Mouse (Mus musculus) thymus, postnatal 25 days (tissue): Measurements from ENCODE around the gene Wnt5b.

Source experiments
- DNase-seq: peaks from one replicate; pipeline ENCODE4 v3.0.0; 2022

Gene Wnt5b

DNA sequence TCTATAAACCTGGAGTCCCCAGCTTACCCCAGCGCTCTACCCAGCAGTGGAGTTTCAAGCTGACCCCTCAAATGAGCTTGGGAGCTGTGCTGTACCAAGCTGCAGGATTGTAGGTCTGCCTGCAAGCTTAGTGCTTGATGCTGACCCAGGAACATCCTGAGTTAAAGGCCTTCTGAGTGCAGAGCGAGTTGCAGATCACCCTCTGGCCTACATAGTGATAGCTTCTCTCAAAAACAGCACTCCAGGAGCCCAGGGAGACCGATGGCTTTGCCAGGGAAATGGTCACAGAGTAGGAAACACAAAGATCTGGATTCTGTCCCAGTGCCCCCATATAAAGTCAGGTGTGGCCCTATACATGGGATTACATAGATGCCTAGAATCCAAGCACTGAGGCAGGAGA lies 132.6 kb downstream of the Wnt5b start:
- DNase-seq: no peak

DNA sequence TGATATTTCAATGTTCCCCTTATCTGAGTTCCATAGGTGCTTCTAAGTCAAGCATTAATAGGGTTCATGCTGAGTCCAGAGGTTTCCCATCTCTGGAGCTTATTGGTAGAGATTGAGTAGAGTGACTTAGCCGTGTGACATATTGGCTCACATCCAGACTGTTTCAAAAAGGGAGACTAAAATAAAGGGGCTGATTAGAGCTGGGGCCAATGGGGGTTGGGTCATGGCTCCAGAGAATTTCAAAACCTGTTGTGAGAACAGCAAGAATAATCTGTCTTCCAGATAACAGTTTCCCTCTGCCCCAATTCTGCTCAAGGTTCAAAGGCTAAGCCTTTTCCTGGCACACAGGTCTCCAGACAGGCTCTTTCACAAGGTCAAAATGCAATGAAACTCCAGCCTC lies 134.4 kb downstream of the Wnt5b start:
- no peak for DNase-seq

DNA sequence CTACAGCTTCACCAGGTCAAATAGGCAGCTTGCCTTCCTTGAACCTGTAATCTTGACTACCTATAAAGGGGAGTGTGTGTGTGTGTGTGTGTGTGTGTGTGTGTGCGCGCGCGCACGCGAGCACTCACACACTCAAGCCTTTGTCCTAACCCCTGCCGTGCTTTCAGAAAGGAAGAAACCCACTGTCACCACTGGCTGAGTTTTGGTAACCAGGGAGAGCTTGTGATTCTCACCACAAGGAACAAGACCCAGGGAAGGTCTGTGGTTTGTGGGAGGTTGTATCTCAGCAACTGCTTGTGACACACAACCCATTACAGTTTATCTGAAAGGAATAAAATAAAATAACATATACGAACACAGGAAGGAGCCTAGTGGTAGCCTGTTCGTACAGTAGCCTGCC lies 135.6 kb downstream of the Wnt5b start:
- peak; percentile 30 for DNase-seq

DNA sequence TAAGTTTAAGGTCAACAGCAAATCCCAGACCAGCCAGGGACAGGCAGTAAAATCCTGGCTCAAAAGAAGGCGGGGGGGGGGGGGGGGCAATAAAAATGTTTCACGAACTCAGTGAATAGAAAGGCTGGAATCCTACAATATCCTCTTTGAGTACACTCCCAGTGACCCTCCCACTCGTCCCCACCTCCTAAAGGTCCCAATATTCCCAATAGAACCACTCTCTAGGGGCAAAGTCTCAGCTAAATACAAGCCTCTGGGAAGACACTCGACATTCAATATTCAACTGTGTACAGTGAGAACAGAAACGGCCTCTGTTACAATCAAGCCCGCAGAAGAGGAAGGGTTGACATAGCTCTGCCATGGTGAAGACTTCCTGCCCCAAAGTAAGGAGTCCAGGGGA lies 136.3 kb downstream of the Wnt5b start:
- DNase-seq: no peak

DNA sequence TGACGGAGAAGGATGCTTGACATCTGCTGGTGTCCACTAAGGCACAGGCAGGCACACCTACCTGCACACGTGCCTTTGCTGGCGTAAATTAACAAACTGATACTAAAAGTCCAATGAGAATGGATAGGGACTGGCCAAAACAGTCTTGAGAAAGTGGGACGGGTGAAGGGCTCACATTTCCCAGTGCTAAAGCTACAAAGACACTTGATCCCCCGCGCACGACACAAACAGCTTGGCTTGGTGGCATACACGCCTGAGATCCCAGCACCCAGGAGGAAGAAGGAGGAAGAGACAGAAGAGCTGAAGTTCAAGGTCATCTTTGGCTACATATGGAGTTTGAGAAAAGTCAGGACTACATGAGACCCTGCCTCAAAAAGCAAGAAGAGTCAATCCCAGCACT lies 137.6 kb downstream of the Wnt5b start:
- DNase-seq: no peak

DNA sequence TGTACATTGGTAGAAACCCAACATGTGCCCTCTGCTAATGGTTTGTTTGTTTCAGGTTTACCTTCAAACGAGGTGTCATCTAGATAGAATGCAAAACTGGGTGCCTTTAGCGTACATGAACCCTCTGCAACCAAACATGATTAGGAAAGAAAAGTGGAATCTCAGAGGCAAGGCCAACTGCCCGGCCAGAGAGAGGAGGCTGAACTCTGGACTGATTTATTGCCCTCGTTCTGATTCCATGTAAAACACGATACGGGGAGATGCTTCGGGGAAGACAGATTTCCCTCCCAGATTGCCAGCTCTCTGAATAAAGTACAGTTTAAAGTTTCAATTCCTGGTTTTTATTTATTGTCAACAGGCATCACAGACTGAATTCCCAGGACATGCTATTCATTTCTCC lies 138.8 kb downstream of the Wnt5b start:
- no peak for DNase-seq

DNA sequence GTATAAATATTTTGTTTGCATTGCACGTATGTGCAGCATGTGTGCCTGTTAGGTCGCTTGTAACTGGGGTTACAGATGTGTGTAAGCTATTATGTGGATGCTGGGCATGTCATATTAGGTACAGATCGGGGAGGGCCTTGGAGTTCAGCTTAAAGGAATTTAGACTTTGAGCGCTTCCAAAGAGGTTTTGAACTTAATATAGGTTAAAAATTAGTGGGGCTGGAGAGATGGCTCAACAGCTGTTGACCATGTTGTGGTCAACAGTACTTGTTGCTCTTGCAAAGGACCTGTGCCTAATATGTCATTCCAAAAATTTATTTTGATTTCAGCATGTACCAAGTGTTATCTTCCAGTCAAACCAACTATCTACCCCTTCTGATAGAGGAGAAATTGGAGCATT lies 139.3 kb downstream of the Wnt5b start:
- no peak for DNase-seq

DNA sequence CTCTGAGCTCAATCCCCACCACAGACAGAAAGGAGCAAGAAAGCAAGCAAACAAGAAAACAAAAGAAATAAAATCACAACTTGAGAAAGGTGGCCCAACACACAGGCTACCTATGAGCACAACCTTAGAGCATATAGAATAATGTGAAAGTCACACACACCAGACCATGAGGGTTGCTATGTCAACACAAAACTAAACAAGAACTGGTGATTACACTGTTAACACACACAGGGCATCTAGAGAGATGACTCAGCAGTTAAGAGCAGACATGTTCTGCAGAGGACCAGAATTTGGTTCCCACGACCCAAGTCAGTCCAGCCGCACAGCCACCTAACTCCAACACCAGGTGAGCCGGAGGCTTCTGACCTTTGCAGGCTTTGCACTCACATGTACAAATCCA lies 141.2 kb downstream of the Wnt5b start:
- DNase-seq: no peak

DNA sequence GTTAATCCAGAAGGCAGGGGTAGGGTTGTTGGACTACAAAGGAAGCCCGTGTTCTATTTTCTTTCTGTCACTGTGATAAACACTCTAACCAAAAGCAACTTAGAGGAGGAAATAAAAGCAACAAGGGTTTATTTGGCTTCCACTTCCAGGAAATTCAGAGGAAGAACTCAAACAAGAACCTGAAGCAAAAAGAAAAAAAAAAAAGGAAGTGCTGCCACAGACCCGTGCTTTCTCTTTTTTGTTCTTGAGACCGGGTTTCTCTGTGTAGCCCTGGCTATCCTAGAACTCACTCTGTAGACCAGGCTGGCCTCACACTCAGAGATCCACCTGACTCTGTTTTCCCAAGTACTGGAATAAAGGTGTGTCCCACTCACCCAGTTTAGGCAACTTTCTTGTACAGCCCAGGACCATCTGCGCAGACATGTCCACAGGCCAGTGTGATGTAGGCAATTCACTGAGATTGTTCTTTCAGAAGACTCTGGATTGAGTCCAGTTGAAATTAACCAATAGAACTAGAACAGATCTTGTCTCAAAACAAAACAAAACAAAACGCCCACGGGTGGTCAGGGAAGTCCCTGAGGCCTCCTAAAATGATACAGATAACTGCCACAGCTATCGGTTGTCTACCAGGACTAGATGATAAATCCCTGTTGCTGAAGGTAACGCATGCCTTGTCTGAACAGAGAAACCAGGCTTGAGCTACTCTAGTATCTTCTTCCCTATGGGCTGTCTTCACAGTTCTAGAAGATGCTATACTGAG lies 142.4 kb downstream of the Wnt5b start:
- no peak for DNase-seq

DNA sequence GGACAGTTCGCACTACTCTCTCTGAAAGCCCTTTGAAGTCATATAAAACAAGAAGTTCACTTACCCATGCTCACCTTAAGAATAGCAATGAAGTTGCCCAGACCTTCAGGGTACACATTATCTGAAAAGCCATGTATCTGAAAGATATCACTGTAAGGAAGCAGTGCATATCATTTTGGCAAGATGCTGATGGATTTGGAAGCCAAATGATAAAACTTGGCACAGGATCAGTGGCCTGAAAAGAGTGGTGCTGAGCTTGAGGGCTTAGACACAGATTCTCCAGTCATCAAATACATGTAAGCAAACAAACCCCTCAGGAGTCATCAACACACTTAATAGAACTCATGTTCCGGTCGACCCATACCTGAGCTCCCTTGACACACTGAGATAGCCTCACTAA lies 143.5 kb downstream of the Wnt5b start:
- DNase-seq: no peak

DNA sequence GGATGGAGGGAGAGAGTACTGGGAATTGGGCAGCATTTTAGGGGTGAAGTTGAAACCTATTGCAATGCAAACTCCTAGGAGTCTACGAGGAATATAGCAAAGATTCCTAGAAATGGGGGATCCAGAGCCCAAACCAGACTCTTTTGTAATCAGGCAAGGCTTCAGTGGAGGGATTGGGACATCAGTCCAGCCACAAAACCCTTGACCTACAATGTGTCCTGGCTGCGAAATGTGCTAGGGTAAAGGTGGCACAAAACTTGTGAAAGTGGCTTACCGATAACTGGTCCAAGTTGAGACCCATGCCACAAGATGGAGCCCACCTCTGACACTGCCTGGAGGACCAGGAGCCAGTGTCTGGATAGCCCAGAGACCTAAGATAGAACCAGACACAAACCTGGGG lies 144.8 kb downstream of the Wnt5b start:
- DNase-seq: no peak

DNA sequence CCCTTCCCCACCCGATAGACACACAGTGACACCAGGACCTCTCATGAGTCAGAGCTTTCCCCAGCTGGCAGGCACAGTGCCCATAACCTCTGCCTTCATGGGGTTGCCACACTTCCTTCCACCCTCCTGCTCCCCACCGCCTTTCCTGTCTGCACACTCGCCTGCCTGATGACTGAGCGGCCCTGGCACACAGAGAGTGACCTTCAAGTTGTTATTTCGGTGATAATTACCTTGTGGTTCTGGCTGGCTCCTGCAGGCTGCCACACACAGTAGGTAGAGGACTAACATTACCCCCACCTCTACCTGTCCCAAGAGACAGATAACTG lies 147.9 kb downstream of the Wnt5b start:
- peak; percentile 69 for DNase-seq

DNA sequence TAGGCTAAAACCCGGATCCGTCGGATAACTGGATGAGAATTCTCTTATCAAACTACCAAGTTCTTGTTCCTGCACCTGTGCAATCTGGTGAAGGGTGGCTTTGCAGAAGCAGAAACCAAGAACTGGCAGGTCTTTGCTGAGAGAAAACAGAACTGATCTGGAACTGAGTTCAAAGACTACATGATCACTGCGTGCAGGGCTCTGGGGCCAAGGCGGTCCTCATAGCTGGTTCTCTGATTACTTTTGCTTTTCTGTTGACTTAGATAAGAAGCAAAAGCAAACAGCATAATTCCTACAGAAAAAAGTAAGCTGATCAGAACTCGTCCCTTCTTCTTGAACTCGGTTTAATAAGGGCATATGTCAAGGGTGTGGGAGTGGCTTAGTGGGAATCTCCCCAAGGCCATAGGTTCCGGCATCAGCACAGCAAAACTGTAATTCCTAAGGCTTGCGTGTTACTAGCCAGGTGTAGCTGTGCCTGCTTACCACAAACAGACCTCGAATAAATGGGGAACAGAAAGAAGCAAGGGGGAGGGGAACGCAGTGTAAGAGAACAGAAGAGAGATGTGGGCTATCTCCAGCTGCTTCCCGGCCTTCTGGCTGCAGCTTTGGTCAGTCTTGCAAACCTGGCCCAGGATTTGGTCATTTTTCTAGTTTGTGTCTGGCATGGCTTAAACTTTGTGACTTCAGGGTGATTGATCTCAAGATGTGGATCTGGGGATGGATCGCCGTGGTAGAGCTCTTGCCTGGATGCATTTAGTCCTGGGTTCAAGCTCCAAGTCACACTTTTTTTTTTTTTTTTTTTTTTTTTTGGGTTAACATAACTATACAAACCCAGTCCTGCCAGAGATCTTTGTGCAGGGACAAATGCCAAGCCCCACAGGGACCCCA lies 148.5 kb downstream of the Wnt5b start:
- peak; percentile 34 for DNase-seq

DNA sequence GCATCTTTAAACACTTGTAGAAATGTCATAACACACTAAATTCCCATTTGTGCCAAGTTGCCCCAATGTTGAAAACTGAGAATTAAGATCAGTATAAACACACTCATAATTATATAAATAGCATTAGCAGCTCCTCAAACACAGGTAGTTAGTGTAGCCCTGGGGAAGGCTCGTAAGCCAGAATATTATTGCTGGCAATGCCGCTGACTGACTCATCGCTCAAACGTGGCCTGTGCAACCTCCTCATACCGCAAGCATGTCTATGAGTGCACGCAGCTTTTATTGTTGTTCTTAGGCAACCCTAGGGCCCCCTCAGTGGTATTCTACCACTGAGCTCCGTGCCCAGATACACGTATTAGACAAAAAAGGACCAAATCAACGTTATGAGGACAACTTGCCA lies 151.3 kb downstream of the Wnt5b start:
- DNase-seq: no peak

DNA sequence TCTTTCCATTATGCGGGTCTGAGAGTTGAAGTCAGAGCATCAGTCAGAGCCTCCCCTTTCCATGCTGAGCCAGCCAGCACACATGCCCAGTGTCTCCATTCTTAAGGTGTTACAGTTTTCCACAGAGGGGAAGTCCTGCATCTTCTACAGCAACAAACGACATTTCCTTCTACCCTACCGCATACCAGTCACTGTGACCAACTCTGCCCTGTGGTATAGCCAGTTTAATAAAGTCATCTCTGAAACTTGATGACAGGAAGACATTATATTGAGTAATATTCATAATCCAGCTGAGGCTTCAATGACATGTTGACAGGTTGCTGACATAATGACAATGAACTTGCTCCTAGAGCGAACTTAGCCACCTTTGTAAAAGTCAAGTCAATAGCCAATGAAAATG lies 153.4 kb downstream of the Wnt5b start:
- DNase-seq: no peak

DNA sequence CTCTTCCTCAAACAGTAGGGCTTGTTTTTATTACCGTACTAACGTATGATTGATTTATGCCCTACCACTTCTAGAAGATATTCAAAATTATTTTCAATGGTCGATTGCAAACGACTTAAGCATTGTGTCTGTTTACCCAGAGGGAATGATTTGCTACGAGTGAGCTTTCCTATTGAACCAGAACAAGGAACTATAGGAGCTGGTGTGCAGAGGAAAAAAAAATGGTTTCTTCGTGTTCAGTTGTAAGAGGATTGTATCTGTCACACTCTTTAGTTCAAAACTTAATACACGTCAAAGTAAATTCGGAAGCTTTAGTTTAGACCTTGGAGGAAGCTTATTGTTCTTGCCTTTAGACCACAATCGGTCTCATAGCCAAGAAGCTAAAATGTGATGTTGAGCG lies 155.1 kb downstream of the Wnt5b start:
- DNase-seq: no peak

DNA sequence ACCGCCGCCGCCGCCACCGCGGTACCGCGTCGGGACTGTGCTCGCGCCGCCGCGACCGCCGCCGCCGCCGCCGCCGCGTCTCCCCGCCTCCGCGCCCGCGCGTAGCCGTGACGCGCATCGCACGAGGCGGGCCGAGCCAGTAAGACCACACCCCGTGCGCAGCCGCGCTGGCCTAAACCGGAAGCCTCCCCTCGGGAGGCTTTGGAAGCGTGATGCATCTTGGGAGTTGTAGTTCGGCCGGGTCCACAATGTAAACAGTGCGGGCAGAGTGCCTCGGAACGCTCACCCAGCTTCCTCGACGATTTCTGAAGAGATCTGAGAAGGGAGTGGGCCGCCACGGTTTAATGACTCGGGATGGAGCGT lies 155.5 kb downstream of the Wnt5b start:
- peak; percentile 97 for DNase-seq

DNA sequence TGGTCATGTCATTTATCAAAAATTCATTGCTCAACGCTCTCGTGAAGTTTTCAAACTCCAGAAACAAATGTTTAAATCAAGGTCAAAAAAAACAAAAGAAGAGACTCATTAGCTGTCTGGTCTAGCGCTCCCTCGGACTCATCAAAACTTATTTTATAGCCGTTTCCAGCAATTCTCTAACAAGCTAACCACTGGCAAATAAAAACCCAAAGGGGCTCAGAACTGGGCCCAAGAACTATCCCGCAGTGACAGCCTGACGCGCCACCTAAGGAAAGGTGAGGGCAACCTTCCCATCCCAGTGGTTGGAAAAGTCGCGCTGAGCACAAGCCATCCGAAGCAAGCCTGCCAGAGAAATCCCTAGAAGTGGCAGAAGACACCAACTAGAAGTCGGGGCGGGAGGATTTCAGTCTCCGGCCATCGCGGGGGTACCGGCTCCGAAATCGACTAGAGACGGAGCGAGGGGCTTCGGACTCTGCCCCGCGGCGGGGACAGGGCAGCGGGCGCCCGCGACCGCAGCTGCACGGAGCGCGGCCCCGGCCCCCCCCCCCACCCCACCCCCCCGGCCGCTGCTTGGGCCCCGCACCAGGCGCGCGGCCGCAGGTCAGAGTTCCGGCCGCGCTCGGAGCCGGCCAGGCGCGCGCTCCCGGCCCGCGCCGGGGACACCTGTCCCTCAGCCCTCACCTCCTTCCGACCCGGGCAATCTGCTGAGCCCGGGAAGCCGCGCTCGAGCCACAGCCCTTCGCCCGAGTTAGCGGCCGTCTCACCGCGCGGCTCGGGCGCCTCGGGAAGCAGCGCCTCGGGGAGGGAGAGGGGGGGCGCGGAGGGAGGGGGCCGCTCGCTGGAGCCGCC lies 156.1 kb downstream of the Wnt5b start:
- DNase-seq: peak; percentile 35

DNA sequence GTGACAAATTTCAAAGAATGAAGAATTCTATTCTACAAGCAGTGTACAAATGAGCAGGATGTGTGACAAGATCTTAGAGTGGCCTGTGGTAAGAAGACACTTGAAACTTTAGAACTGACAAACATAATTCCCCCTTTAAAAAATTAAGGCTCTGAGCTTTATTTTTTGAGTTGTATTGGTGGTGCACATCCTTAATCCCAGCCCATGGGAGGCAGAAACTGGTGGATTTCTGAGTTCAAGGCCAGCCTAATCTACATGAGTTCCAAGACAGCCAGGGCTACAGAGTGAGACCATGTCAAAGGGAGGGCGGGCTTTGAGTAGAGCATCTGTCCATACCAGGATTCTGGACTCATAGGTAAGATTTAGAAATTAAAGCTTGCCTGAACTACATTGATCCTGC lies 157.3 kb downstream of the Wnt5b start:
- no peak for DNase-seq

DNA sequence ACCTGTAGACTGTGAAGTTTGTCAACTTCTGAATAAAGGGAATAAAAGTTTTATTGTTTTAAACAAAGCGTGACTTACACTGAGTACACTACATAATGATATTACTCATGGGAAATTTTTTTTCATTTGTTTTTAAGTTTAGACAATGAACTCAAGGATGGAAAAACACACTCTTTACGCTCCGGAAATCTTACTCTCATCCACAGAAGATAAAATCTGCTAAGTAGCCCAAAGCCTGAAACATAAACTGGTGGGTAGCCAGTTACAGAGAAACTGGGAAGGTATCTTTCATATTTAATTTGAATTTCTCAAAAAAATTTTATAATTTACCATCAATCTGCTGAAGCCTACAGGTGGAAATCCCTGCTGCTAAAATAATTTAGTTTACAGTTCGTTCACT lies 157.7 kb downstream of the Wnt5b start:
- no peak for DNase-seq

DNA sequence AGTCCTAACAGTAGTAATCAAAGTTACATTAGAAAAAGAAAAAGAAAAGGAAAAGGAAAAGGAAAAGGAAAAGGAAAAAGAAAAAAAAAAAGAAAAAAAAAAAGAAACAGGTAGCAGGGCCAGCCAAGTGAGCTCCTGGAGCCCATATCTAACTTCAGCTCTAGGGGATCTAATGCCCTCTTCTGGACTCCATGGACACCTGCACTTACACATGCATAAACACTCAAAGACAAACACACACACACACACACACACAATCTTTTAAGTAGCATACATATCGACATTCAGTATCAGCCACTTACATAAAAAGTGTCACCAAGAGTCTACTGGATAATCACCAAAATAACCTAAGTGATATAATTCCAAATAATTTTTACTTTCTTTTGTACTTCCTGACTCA lies 158.5 kb downstream of the Wnt5b start:
- DNase-seq: no peak
